Mouse (Mus musculus): ENCODE data around the gene Filip1. TPM values are rescaled to one million over a fixed set of nuclear protein-coding genes. Genes with fewer than 3 reads are reported as not detected.

The Filip1 gene
- polyA plus RNA-seq, 1 experiment from 2014 or later = 0.27 TPM

DNA sequence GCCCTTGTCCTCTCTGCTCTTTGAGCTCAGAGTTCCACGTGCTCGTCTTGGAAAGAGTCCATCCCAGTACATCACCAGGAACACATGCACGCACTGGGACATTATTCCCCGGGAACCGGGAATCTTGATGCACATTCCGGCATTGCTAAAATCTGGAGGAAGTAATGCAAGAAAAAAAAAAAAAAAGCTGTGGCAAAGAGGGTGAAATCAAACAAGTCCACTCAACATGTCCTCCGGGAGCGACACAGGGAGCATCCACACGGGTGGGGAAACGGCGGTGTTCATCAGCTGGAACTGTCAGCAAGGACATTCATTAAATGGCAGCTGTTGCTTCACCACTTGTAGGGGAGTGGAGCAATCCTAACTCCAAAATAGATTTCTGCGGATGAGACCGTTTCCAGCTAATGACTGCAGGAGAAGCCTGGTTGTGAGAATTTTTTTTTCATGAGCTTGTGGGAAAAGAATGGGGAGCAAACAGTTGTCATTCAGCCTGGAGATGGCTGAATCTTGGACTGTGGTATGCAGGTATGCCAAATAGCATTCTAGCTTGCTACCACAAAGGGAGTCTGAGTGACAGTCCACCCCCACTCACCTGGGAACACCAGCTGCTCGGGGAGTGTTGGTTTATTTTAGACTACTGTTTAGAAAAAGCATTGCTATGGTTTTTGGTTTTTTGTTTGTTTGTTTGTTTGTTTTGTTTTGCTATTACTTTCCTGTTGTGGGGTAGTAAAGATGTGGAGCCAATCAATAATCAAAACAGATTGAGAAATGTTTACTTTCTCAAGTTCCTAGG lies 46.9 kb downstream of the Filip1 start:
- ATAC-seq (ENCODE audit: low read depth) (no peak), DNase-seq (no peak)
- Histone ChIP-seq H3K4me1 (replicated peaks) (no peaks in the 10 kb centered on the region), H3K9me3 (replicated peaks) (no peaks in the 10 kb centered on the region), H3K36me3 (no peaks in the 10 kb centered on the region), H3K27me3 (no peaks in the 10 kb centered on the region), H3K9ac (no peak overlapping the region), H3K4me2 (no peak overlapping the region), H3K4me3 (replicated peaks) (no peak overlapping the region), H3K27ac (no peak overlapping the region)
- 71% methylated on average over 14 of the region's 14 CpGs for WGBS (ENCODE audit: insufficient replicate concordance)

DNA sequence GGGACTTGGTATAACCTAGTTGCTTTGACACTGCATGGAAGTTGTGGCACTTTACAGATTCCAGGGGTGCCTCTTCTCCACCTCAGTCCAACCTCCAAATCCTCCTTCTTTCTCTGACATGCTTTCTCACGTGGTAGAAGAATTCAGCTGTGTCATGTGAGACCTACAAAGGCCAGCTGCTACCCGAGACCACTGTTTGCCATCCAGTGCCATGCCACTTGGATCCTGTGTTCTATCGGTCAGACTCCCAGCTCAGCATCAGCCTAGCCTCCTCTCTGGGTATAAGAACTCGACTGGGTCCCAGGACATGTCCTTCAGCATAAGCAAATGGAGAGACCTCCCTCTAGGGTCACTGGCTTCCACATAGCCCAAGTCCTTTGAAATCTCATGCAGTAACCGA lies 47.6 kb downstream of the Filip1 start:
- no peak overlapping the region for H3K4me2 ChIP-seq
- no peak for DNase-seq
- no peaks in the 10 kb centered on the region for H3K9me3 ChIP-seq (replicated peaks)
- ATAC-seq (ENCODE audit: low read depth) = no peak
- WGBS (ENCODE audit: insufficient replicate concordance) = 62% methylated on average over 5 of the region's 5 CpGs
- no peak overlapping the region for H3K9ac ChIP-seq
- no peaks in the 10 kb centered on the region for H3K27me3 ChIP-seq
- H3K36me3 ChIP-seq = no peaks in the 10 kb centered on the region
- H3K4me3 ChIP-seq (replicated peaks) = no peak overlapping the region
- no peaks in the 10 kb centered on the region for H3K4me1 ChIP-seq (replicated peaks)
- no peak overlapping the region for H3K27ac ChIP-seq

DNA sequence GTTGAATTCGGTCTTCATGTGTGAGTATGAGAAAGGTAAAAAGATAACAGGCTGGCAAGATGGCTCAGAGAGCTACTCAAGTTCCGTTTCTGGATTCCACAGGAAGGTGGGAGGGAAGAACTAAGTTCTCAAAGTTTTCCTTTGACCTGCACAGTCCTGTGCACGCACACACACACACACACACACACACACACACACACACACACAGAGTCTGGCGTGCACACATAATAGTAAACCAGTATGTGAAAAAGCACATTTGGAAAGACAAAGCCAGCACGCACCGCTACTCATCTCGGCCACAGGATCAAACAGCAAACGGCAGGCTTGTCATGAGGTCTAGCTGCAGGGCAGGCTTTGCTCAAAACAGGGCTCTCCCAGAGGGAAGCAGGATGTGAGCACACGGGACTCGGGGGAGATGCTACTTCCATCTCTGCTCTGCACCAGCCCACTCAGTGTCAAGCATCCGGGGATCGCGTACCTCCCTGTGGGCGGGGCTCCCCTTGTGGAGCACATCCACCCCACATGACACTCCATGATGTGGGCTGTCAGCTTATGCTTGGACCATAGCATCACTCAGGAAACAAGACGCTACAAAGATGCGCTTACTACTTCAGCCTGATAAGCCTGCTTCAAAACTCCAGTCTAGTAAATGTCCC lies 50.9 kb downstream of the Filip1 start:
- Histone ChIP-seq H3K9me3 (replicated peaks) (no peaks in the 10 kb centered on the region), H3K27me3 (no peaks in the 10 kb centered on the region), H3K4me2 (no peak overlapping the region), H3K4me1 (replicated peaks) (no peaks in the 10 kb centered on the region), H3K4me3 (replicated peaks) (no peak overlapping the region), H3K27ac (no peak overlapping the region), H3K36me3 (no peaks in the 10 kb centered on the region), H3K9ac (no peak overlapping the region)
- ATAC-seq (ENCODE audit: low read depth) = no peak; the same call in 1 of the 2 replicates
- DNase-seq = no peak
- WGBS (ENCODE audit: insufficient replicate concordance) = 54% methylated on average over 16 of the region's 16 CpGs

DNA sequence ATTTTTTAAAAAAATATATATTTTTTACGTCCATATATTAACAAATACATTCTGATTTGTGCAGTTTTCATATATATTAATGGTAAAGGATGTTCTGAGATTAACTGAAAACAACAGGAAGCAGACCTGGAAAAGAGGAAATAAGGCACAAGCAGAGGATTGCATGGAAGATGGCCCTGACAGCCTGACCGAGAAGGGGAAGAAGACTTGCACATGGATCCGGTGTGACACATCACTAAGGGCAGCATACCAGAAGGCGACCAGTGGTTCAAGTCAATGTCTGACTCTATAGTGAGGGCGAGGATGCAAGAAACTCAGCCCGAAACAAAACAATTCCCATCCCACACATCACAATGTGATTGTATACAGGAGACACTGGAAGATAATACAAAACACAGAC lies 52.2 kb downstream of the Filip1 start:
- Histone ChIP-seq H3K4me2 (no peak overlapping the region), H3K27ac (no peak overlapping the region), H3K9ac (no peak overlapping the region), H3K4me1 (replicated peaks) (no peaks in the 10 kb centered on the region), H3K4me3 (replicated peaks) (no peak overlapping the region), H3K27me3 (no peaks in the 10 kb centered on the region), H3K9me3 (replicated peaks) (no peaks in the 10 kb centered on the region), H3K36me3 (no peaks in the 10 kb centered on the region)
- WGBS (ENCODE audit: insufficient replicate concordance) = 43% methylated on average over 6 of the region's 6 CpGs
- no peak for ATAC-seq (ENCODE audit: low read depth)
- DNase-seq = no peak

DNA sequence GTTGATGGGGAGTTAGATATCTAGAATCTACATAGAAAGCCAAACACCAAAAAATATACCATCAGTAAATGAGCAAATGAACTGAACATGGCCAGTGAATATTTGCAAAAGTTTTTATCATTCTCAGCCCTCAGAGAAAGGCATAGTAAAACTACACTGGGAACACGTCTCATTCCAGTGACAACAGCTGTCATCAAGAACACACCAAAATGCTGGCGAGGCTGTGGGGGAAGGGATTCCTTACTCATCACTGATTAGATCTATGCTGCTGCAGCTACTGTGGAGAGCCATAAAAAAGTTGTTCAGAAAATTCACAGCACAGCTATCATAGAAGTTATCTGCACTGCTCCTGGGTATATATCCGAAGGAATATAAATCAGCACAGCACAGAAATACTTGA lies 54.3 kb downstream of the Filip1 start:
- DNase-seq (no peak), ATAC-seq (ENCODE audit: low read depth) (no peak)
- Histone ChIP-seq H3K27ac (no peak overlapping the region), H3K36me3 (no peaks in the 10 kb centered on the region), H3K4me1 (replicated peaks) (no peaks in the 10 kb centered on the region), H3K27me3 (no peaks in the 10 kb centered on the region), H3K4me2 (no peak overlapping the region), H3K4me3 (replicated peaks) (no peak overlapping the region), H3K9ac (no peak overlapping the region), H3K9me3 (replicated peaks) (no peaks in the 10 kb centered on the region)
- WGBS (ENCODE audit: insufficient replicate concordance) = 31% methylated on average over 3 of the region's 3 CpGs

DNA sequence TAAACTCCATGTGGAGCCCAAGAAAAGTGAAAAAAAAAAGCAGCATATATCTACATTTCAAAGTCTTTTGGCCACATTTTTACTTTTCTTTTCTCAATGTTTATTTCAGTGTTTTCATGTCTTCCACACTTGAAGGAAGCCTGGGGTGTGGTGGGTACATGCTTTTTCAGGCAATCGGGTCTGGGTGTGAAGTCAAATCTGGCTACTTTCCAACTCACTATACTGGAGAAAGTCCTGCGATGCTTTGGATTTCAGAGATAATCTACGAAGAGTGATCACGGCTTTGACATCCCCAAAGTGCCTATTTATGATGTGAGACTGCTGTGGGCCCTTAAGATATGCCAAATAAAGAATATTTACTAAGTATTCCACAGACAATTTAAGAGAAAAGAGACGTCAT lies 57.7 kb downstream of the Filip1 start:
- no peaks in the 10 kb centered on the region for H3K36me3 ChIP-seq
- no peaks in the 10 kb centered on the region for H3K4me1 ChIP-seq (replicated peaks)
- DNase-seq = no peak
- no peaks in the 10 kb centered on the region for H3K9me3 ChIP-seq (replicated peaks)
- 68% methylated on average over 5 of the region's 5 CpGs for whole genome bisulfite sequencing (ENCODE audit: insufficient replicate concordance)
- ATAC-seq (ENCODE audit: low read depth) = no peak
- H3K4me3 ChIP-seq (replicated peaks) = no peak overlapping the region
- H3K4me2 ChIP-seq = no peak overlapping the region
- no peaks in the 10 kb centered on the region for H3K27me3 ChIP-seq
- no peak overlapping the region for H3K27ac ChIP-seq
- no peak overlapping the region for H3K9ac ChIP-seq

DNA sequence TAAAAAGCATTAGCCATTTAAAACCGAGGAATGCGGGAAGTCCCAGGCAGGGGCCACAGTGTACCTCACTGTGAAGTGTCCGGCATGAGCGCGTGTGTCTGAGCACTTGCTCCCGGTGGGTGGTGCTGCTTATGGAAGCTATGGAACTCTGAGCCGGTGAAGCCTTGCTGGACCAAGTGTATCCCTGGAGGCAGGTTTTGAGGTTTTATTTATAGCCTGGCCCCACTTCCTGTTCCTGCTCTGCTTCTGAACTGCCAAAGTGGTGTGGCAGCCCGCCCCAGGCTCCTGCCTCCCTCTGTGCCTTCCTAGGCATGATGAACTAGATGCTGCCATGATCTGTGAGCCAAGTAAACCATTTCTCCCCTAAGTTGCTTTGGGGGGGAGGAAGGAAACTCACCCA lies 60.7 kb downstream of the Filip1 start:
- no peaks in the 10 kb centered on the region for H3K36me3 ChIP-seq
- H3K9me3 ChIP-seq (replicated peaks) = no peaks in the 10 kb centered on the region
- H3K27ac ChIP-seq = no peak overlapping the region
- H3K27me3 ChIP-seq = no peaks in the 10 kb centered on the region
- WGBS (ENCODE audit: insufficient replicate concordance) = 56% methylated on average over 8 of the region's 8 CpGs
- H3K4me2 ChIP-seq = no peak overlapping the region
- no peak overlapping the region for H3K9ac ChIP-seq
- peaks cover 25% of the 10 kb centered on the region for H3K4me1 ChIP-seq (replicated peaks)
- ATAC-seq (ENCODE audit: low read depth) (no peak), DNase-seq (no peak)
- H3K4me3 ChIP-seq (replicated peaks) = no peak overlapping the region

DNA sequence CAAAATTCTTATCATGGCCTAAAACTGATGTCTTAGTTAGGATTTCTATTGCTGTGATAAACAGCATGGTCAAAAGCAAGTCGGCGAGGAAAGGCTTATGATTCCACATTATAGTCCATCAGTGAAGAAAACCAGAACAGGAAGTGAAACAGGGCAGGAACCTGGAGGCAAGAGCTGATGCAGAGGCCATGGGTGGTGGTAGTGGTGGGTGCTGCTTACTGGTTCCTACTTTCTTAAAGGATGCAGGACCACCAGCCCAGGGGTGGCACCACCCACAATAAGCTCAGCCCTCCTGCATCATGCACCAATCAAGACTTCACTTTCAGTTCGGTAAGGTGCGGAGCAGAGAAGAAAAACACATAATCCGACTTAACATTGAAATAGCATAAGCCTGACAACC lies 61.3 kb downstream of the Filip1 start:
- H3K27ac ChIP-seq = no peak overlapping the region
- no peaks in the 10 kb centered on the region for H3K9me3 ChIP-seq (replicated peaks)
- WGBS (ENCODE audit: insufficient replicate concordance) = 64% methylated on average over 5 of the region's 5 CpGs
- H3K4me1 ChIP-seq (replicated peaks) = peaks cover 26% of the 10 kb centered on the region
- H3K27me3 ChIP-seq = no peaks in the 10 kb centered on the region
- no peak overlapping the region for H3K9ac ChIP-seq
- no peaks in the 10 kb centered on the region for H3K36me3 ChIP-seq
- no peak overlapping the region for H3K4me3 ChIP-seq (replicated peaks)
- DNase-seq = no peak
- no peak for ATAC-seq (ENCODE audit: low read depth)
- no peak overlapping the region for H3K4me2 ChIP-seq

DNA sequence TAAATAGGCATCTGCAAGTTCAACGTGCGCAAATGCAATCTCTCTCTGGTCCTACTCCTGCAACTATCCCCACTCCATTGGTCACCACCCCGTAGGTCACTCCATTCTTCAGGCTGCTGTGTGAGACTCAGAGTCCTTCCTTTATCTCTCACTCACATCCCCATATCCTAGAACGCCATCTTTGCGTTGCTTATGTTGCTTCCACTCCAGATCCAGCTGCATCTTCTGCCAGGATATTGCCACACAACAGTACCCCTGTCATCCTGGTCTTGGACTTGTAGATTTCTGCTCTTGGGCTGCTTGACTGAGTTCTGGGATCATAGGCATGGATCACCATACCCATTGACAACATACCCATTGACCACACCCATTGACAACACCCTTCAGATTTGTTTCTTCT lies 62.0 kb downstream of the Filip1 start:
- H3K36me3 ChIP-seq = no peaks in the 10 kb centered on the region
- DNase-seq (no peak), ATAC-seq (ENCODE audit: low read depth) (no peak)
- H3K27ac ChIP-seq = no peak overlapping the region
- H3K4me2 ChIP-seq = no peak overlapping the region
- no peak overlapping the region for H3K4me3 ChIP-seq (replicated peaks)
- H3K4me1 ChIP-seq (replicated peaks) = peaks cover 26% of the 10 kb centered on the region
- no peaks in the 10 kb centered on the region for H3K9me3 ChIP-seq (replicated peaks)
- no peak overlapping the region for H3K9ac ChIP-seq
- no peaks in the 10 kb centered on the region for H3K27me3 ChIP-seq
- 82% methylated on average over 5 of the region's 5 CpGs for WGBS (ENCODE audit: insufficient replicate concordance)

DNA sequence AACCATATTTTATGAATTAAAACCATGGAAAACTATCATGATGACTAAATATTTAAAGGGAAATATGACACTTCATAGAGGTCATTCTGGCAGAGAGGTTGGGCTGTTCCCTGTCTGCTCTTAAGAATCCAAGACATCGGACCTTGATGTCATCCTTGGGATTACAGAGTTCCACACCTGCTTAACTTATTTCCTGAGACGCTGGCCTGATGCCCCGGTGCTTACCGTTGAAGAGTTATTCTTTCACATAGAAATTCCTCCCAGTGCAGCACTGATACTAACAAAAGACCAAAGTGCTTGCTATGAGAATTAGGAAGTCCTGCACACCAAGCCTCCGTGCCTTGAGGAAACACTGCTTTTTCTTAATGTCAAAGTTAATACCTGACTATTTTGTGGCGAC lies 62.6 kb downstream of the Filip1 start:
- no peak overlapping the region for H3K4me2 ChIP-seq
- no peak overlapping the region for H3K4me3 ChIP-seq (replicated peaks)
- H3K36me3 ChIP-seq = no peaks in the 10 kb centered on the region
- 73% methylated on average over 6 of the region's 6 CpGs for WGBS (ENCODE audit: insufficient replicate concordance)
- H3K9me3 ChIP-seq (replicated peaks) = no peaks in the 10 kb centered on the region
- DNase-seq (no peak), ATAC-seq (ENCODE audit: low read depth) (no peak)
- H3K9ac ChIP-seq = no peak overlapping the region
- H3K4me1 ChIP-seq (replicated peaks) = peaks cover 26% of the 10 kb centered on the region
- no peaks in the 10 kb centered on the region for H3K27me3 ChIP-seq
- H3K27ac ChIP-seq = no peak overlapping the region

DNA sequence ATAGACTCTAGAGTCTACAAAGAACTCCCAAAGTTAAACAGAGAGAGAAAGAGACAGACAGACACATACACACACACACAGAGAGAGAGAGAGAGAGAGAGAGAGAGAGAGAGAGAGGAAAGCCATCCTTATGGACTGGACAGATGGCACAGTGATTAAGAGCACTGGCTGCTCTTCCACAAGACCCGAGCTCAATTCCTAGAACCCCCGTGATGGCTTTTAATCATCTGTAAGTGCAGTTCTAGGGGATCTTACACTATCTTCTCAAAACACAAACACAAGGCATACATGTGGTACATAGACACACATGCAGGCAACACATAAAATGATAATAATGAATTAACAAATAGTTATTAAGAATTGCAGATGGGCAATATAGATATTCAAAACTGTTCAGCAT lies 64.3 kb downstream of the Filip1 start:
- 24% methylated on average over 2 of the region's 2 CpGs for WGBS (ENCODE audit: insufficient replicate concordance)
- Histone ChIP-seq H3K27me3 (no peaks in the 10 kb centered on the region), H3K4me3 (replicated peaks) (no peak overlapping the region), H3K9me3 (replicated peaks) (no peaks in the 10 kb centered on the region), H3K4me1 (replicated peaks) (peaks cover 26% of the 10 kb centered on the region), H3K36me3 (no peaks in the 10 kb centered on the region), H3K4me2 (0 out of 2 replicates have a peak overlapping the region, but pooled peaks have one; percentile 24), H3K9ac (no peak overlapping the region), H3K27ac (peak overlapping the region; percentile 70)
- ATAC-seq (ENCODE audit: low read depth) = peak; percentile 70
- DNase-seq = no peak

DNA sequence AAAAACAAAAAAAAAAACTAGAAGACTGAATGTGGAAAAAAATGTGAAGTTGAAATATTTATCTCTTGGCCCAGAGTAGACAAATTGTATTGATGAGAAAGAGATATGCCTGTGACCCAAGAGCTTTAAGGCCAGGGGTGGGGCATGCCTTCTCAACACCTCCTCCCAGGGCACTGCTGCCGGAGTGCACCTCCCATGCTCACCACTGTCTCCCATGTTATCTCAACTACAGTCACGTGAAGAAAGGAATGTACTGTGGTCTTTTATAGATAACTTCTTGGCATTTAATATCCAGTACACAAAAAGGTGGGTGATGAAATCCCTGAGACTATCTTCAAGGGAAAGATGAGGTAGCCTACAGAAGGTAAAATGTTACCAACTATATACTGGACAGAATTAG lies 64.7 kb downstream of the Filip1 start:
- 15% methylated on average over 2 of the region's 2 CpGs for WGBS (ENCODE audit: insufficient replicate concordance)
- no peaks in the 10 kb centered on the region for H3K27me3 ChIP-seq
- H3K4me2 ChIP-seq = 0 out of 2 replicates have a peak overlapping the region, but pooled peaks have one; percentile 24
- no peaks in the 10 kb centered on the region for H3K9me3 ChIP-seq (replicated peaks)
- ATAC-seq (ENCODE audit: low read depth) (peak; percentile 98), DNase-seq (peak; percentile 53)
- no peaks in the 10 kb centered on the region for H3K36me3 ChIP-seq
- H3K27ac ChIP-seq = peak overlapping the region; percentile 70
- no peak overlapping the region for H3K9ac ChIP-seq
- no peak overlapping the region for H3K4me3 ChIP-seq (replicated peaks)
- peaks cover 26% of the 10 kb centered on the region for H3K4me1 ChIP-seq (replicated peaks)

All from liver, embryonic 13.5 days (tissue).